Mouse (Mus musculus) frontal cortex, adult (tissue): ENCODE measurements around the gene Ctnnd2.
A peak's percentile ranks its signal among the peaks of the same experiment; 100 is the strongest.

Experiments
- ATAC-seq: cut with Nextera tagmentation; 2 replicates; pipeline ENCODE4 v1.9.2; 2017; ENCODE audit warnings: mild to moderate bottlenecking, moderate library complexity, mixed read lengths; ENCODE audit not compliant: low TSS enrichment

Ctnnd2 gene

GRCm38 (mm10) chr15:30875523-30875922, 703.1 kb downstream of the Ctnnd2 start:
- ATAC-seq, result peak; percentile 83

DNA sequence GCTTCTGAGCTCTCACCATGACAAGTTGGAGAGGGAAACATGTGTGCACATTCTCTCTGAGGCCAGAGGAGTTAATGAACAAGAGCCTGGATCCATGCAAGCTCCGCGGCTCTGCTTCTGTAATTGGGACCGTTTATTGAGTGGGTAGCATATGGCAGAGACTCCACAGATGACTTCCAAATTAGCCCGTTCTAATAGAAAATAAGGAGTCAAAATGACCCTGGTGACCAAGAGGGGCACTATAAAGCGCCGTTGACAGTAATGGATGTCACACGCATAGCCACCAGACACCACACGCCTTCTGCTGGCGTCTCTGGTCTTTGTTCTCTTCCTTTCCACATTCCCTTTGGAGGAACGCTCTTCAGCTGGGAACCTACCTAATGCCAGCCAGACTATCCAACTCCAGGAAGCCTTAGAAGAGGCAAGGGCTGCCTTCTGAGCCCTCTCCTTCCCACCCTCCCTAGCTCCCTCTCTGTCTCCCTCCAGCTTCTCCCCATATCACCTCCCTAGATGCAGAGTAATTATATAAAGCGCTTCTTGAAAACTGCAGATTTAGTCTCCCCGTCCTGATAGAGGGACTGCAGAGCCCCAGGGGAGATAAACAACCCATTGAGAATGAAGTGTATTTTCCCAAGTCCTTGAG, 712.4 kb downstream of the Ctnnd2 start:
- peak; percentile 32 for ATAC-seq

GRCm38 (mm10) chr15:30885410-30885809, 713.0 kb downstream of the Ctnnd2 start:
- ATAC-seq, result 0 out of 2 replicates have a peak, but pooled peaks have one; percentile 0

DNA sequence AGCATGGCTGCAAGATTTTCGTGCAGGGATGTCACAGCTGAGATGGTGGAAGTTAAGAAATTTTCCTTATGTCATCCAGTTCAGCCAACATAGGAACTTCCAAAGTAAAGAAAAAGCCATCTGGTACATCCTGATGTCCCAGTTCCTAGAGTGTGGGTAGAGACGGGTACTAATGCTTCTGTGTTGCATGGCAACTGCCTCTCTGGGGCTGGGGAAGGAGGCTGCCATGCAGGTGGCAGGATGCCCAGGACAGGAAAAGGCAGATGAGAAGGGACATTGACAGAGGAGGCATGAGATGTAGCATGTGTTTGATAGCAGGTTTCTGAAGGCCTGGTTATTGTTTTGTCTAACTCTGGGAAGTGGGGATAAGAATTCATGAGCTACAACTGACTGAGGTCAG, 715.2 kb downstream of the Ctnnd2 start:
- ATAC-seq, result peak; percentile 91

DNA sequence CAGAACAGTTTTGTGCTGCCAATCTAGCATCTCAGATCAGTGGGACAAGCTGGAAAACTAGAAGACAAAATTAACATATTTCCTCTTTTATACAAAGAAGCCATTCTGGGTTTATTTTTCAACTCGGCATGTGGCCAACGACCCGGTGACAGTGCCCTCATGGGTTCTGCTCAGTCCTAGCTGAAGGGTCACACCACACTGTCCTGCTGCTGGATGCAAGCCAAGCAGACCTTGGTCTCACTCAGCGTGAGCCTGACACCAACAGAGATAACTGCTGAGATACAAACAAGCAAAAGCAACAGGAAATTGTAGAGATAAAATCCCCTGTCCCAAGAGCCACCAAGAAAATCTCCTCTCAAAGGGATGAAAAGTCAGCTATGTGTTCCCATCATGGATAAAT, 719.6 kb downstream of the Ctnnd2 start:
- ATAC-seq, result no peak

DNA sequence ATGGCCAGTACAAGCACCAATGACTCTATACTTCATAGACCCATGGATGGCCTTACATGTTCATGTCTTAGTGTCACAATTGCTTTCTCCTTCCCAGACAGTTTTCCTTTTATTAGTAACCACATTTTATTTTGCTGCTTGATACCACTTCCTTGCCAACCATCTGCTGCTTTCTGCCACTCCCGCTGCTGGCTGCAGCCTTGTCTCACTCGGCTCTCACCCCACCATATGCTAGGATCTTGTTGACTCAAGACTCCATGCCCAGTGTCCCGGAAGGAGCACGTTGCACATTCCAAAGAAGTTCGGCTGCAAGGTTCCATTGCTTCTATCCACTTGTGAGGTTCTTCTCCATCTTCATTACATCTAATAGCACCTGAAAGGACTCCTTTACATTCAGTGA, 722.7 kb downstream of the Ctnnd2 start:
- ATAC-seq, result 0 out of 2 replicates have a peak, but pooled peaks have one; percentile 36

DNA sequence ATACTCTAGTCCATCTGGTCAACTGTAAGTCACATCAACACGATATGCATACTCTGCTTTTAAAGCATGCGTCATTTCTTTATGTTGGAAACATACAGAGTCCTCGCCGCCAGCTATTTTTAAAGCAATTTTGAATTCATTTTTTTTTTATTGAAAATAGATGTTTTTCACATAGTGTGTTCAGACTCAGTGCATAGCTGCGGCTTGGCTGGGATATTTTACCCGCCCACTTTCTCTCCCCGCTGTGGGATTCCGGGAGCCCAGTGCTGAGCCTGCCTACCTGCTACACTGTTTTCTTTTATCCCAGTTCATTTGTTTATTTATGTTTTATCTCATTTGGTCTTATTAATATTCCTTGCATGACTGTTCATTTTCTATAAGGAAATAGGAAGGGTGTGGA, 724.9 kb downstream of the Ctnnd2 start:
- ATAC-seq, result peak; percentile 82

DNA sequence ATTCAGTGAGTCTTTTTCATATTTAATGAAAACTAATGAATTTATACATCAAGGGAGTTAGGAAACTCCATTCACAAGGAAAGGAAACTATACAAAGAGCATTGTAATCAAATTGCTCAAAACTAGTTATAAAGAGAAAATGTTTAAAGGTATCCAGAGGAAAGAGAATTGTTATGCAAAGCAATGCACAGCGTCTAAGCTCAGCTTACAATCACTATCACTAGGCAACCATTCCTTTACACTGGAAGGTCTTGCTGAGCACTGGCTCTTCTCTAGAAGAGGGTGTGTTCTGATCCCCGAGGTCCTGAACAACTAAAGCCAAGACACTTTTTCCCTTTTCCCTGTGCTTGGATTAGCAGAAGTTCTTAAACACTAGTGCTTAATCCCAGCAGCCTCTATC, 735.6 kb downstream of the Ctnnd2 start:
- no peak for ATAC-seq

- no peak for ATAC-seq
Measured at GRCm38 (mm10) chr15:30913360-30913759, 741.0 kb downstream of the Ctnnd2 start.

GRCm38 (mm10) chr15:30925838-30926237, 753.4 kb downstream of the Ctnnd2 start:
- ATAC-seq, result no peak

DNA sequence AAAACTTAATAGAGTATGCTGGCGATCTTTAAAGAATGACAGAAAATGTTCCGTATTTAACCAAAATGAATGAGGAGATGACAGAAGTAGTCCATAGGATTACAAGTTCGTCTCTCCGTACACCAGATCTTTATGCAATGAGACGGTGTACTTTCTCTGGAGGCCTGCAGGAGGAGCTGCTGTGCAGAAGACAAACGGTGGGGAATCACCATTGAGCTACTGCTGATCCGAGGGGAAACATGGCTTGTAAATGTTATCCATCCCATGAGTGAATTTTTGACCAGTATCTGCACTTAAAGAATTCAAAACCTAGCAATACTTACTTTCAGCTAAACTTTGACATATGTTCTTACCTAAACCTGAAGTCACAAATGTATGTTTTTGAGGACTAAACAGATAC, 755.2 kb downstream of the Ctnnd2 start:
- ATAC-seq, result peak; percentile 64; the same call in 1 of the 2 replicates

DNA sequence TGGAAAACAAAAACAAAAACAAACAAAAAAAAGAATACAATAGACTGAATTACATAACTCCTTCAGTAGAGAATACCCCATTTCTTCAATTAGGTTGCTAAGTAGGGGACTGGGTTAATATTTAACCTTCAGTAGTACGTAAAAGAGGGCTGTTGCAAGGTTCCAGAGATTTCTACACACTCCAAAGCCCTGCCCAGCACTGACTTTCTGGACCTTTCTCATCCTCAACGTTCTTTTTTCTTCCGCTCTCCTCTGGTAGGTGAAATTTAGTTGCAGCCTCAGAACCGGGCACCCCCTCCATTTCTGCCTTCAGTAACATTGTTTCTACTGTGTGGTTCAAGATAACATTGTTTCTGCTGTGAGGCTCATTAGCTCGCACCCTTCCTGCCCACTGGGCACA, 759.5 kb downstream of the Ctnnd2 start:
- no peak for ATAC-seq

GRCm38 (mm10) chr15:30945863-30946262, 773.5 kb downstream of the Ctnnd2 start:
- ATAC-seq, result peak; percentile 44

- no peak for ATAC-seq
Measured at GRCm38 (mm10) chr15:30958513-30958912, 786.1 kb downstream of the Ctnnd2 start.

DNA sequence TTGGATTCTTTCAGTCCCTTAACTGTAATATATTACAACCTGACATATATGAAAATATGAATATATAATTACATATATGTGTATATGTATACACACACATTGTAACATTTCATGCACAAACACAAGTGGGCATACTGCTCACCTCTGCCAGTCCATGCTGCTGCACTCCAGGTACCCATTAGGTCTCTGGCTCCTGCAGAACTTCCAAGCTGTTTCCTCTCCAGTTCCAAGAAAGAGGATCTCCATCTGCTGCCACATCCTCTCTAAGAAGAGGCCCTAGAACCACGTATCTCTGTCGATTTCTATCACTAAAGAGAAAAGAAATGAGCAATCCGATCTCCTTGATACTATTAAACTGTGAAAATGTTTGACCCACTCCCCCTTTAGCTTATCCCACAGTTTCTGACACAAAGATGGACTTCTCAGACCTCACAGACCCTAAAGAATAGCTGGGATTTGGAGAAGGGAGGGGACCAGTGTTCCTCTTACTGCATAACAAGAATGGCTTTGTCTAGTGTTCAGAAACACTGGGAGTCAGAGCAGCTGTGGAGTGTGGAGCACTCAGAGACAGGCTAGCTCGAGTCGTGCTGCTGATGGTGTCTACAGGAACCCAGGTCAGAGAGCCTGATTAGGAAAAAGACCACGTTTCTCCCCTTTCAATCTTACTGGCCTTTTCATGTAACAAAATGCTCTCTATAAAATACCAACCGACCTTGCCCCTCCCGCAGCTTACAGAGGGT, 790.2 kb downstream of the Ctnnd2 start:
- ATAC-seq, result peak; percentile 77

- no peak for ATAC-seq
Measured at GRCm38 (mm10) chr15:30964046-30964445, 791.7 kb downstream of the Ctnnd2 start.

DNA sequence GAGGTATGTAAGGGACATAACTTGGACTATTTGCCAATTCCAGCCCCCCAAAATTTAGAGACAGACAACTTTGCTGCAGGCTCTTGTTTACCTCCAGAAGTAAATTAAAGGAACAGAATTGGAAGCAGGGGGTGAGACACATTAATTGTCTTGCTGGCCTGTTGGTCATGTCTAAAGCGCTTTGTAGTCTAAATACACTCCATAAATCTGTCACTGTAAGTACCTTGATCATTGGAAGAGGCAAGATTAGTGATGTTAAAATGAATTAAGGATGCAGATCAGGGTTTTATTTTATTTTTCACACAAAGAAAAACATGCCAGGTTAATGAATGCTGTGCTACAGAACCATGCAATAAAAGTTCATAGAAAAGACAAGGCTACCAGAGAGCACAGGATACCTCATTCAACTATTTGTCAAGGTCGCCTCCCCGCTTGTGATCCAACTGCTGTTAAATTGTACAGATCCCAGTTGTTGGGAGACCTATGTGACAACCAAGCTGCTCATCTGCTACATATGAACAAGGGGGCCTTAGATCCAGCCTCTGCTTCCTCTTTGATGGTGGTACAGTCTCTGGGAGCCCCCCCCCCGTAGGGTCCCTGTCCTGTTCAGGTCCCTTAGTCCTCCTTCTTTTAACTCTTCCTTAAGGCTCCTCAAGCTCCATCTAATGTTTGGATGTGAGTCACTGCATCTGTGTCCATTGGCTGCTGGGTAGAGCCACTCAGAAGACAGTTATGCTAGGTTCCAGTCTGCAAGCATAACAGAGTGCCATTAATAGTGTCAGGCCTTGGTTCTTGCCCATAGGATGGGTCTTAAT, 792.7 kb downstream of the Ctnnd2 start:
- no peak for ATAC-seq

DNA sequence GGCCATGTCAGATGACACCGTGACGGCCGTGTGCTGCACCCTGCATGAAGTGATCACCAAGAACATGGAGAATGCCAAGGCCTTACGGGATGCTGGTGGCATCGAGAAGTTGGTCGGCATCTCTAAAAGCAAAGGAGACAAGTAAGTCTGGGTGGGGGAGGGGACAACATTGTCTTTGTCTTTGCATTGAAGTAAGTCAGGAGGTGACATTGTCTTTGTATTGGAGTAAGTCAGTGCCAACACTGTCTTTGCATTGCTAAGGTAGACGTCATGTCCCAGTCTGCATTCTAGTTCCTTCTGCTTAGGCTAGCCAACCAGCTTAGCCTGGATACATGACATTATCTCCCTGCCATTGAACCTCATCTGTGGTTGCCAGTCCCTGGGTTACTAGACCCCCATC, 794.4 kb downstream of the Ctnnd2 start:
- ATAC-seq, result no peak

DNA sequence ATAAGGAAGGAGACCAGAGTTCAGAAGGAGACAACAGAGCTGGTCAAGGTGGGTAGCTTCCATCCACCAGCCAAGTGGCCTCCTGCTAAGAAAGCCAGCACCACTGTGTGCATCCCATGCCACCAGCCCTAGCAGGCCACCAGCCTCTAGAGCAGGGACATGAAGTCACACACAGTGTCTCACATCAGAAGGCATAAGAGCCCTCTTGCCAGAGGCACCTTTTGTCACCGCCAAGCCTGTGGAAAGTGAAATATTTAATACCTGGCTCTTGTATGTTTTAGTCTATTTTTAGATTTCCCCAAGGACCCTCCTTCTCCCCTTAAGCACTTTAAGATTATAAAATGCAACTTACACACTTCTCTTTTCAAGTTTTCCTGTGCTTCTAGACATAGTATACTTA, 802.0 kb downstream of the Ctnnd2 start:
- ATAC-seq, result no peak

GRCm38 (mm10) chr15:30974991-30975775, 802.8 kb downstream of the Ctnnd2 start:
- ATAC-seq, result peak; percentile 67

DNA sequence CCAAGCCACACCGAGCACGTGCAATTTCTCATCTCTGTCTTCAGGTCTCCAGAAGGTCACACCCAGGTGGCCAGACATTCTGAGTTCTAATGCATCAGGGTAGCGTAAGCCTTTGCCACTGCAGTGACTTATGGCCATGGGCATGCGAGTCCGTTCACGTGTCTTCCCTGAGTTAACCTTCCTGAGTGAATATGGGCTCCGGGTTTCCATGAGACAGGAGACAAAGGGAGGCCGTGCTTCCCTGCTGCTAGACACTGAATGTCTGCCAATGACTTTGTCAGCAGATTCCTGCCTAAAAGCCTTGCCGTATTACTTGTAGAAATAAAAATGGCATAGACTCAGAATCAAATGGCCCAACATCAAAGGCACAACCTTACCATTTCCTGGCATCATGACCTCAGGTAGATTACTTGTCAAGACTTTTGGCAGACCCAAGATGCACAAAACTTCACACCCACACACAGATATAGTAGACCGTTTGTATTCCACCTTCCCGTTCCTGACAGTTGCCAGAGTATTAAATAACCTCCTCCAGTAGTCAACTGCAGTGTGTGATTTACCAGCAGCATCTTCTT, 804.9 kb downstream of the Ctnnd2 start:
- ATAC-seq, result peak; percentile 36; the same call in 1 of the 2 replicates
